ENCODE assay signal across 8 mouse cellular contexts in the genomic region with DNA sequence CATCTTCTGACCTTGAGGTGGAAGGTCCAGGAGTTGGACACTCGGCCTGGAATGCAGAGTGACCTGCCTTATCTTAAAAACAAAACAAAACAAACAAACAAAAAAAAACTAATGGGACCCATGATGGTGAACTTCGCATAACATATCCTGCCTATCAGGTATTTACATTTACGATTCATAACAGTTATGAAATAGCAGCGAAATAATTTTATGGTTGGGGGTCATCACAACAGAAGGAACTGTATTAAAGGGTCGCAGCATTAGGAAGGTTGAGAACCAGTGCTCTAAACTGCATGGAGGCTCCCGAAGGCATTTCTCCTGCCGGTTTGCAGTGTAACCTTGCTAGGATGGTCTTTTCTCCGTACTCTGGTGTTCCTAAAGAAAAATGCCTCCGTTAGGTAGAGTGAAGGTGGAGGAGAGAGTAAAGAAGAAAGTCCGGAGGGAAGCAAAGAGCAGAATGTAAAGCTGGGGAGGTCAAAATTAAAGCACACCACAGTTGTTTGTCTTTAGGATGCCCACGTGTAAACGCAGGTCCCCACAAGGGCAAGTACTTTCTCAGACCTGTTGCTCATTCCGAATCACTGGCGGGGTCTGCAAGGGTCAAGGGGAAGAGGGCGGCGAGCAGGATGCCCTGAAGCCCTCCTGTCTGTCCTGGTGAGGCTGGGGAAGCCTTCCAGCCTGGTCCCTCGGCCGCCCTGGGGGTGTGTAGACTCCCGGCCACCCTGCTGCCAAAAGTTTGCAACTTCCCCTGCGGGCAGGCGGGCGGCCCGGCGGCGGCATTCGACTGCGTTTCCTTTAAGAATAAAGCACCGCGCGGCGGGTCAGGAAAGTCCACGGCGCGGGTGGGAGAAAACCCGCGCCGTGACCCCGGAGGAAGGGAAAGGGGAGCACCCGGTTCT. TPM values are rescaled to one million over a fixed set of nuclear protein-coding genes. Genes with fewer than 3 reads are reported as not detected.
DNase-seq lines count a peak whose midpoint lies in the region; ATAC-seq lines count a peak whose summit lies in the region.

No protein-coding gene starts in this region.

- H3K4me1 ChIP-seq in erythroblast, embryonic 14.5 days (ENCODE audit: control insufficient read depth) = no peaks in the 10 kb centered on the region
- peaks cover 9% of the 10 kb centered on the region; the same call in 1 of the 2 replicates for H3K4me1 ChIP-seq in embryonic facial prominence, embryonic 10.5 days
- no peaks in the 10 kb centered on the region; the same call in 1 of the 2 replicates for H3K4me1 ChIP-seq in heart, embryonic 16.5 days (ENCODE audit: control insufficient read depth, insufficient read depth, low read length)

- H3K9me3 ChIP-seq in erythroblast, embryonic 14.5 days (ENCODE audit: control insufficient read depth, low read length) = no peaks in the 10 kb centered on the region
- H3K9me3 ChIP-seq in embryonic facial prominence, embryonic 10.5 days = no peaks in the 10 kb centered on the region
- H3K9me3 ChIP-seq in heart, embryonic 16.5 days (replicated peaks; ENCODE audit: control insufficient read depth, low read length) = no peaks in the 10 kb centered on the region

- H3K4me3 ChIP-seq in erythroblast, embryonic 14.5 days (replicated peaks) = peak overlapping the region; percentile 8
- peak overlapping the region; percentile 77 for H3K4me3 ChIP-seq in embryonic facial prominence, embryonic 10.5 days
- peak overlapping the region; percentile 68 for H3K4me3 ChIP-seq in heart, embryonic 16.5 days (ENCODE audit: low read length)

- peak; percentile 63 for DNase-seq in embryonic facial prominence, embryonic 10.5 days (ENCODE audit: low spot score)
- peak; percentile 52 for DNase-seq in kidney, postnatal 14 days
- peak; percentile 35 to 73 for DNase-seq in spleen, postnatal 4 days (ENCODE audit: low spot score in 2 of 2)
- no peak for DNase-seq in left cerebral cortex, adult 11 months (ENCODE audit: low spot score)

- peak overlapping the region; percentile 79 for H3K9ac ChIP-seq in heart, embryonic 16.5 days (ENCODE audit: low read length)

- peaks cover 35% of the 10 kb centered on the region for H3K27me3 ChIP-seq in erythroblast, embryonic 14.5 days (ENCODE audit: control insufficient read depth)
- H3K27me3 ChIP-seq in embryonic facial prominence, embryonic 10.5 days (replicated peaks; ENCODE audit: low read depth, poor library complexity, severe bottlenecking) = peaks cover 34% of the 10 kb centered on the region
- peaks cover 3% of the 10 kb centered on the region; the same call in 1 of the 2 replicates for H3K27me3 ChIP-seq in heart, embryonic 16.5 days (ENCODE audit: control insufficient read depth, insufficient read depth, low read length)

- WGBS in embryonic facial prominence, embryonic 10.5 days = 12% methylated on average over 39 of the region's 39 CpGs
- WGBS in heart, embryonic 16.5 days = 15% methylated on average over 39 of the region's 39 CpGs

- peak overlapping the region; percentile 99 for H3K4me2 ChIP-seq in heart, embryonic 16.5 days (ENCODE audit: low read depth, low read length)

- no peak for ATAC-seq in erythroblast, adult 5-6 weeks (replicated peaks; ENCODE audit: low FRiP score, poor library complexity, severe bottlenecking)
- ATAC-seq in heart, embryonic 16.5 days (replicated peaks; ENCODE audit: extremely low read depth, insufficient read depth, low FRiP score) = peak; percentile 64
- ATAC-seq in megakaryocyte, adult 5-6 weeks (ENCODE audit: poor library complexity, severe bottlenecking) = peak; percentile 83

- no peaks in the 10 kb centered on the region for H3K36me3 ChIP-seq in erythroblast, embryonic 14.5 days (ENCODE audit: control insufficient read depth)
- no peaks in the 10 kb centered on the region for H3K36me3 ChIP-seq in embryonic facial prominence, embryonic 10.5 days (replicated peaks)
- no peaks in the 10 kb centered on the region for H3K36me3 ChIP-seq in heart, embryonic 16.5 days (ENCODE audit: control insufficient read depth, insufficient read depth)

- H3K27ac ChIP-seq in embryonic facial prominence, embryonic 10.5 days (replicated peaks) = peak overlapping the region; percentile 81
- no peak overlapping the region for H3K27ac ChIP-seq in heart, embryonic 16.5 days (ENCODE audit: low read length)

RNA-seq across cellular contexts. Expression of a gene that starts 33.1 kb away (rescaled TPM):
- polyA plus RNA-seq in erythroblast, embryonic 14.5 days (2012) = 8.5 and 14.3 TPM in 2 replicates
- total RNA-seq in erythroblast, adult 5-6 weeks (2015; ENCODE audit: low replicate concordance) = 9.0 and 11.5 TPM in 2 replicates
- total RNA-seq in erythroblast, adult 5-6 weeks (2017; ENCODE audit: low replicate concordance) = 7.4 and 8.5 TPM in 2 replicates
- polyA plus RNA-seq in embryonic facial prominence, embryonic 10.5 days (2016; fragmentation: Nextera tagmentation; extraction: Ambion mirVana) = 55.0 and 57.9 TPM in 2 replicates
- polyA plus RNA-seq in heart, embryonic 16.5 days (2015; fragmentation: Nextera tagmentation; extraction: Ambion mirVana) = 51.9 and 53.4 TPM in 2 replicates
- total RNA-seq in megakaryocyte, adult 5-6 weeks (2015) = 26.1 and 29.2 TPM in 2 replicates
- 37.8 and 41.1 TPM in 2 replicates for total RNA-seq in megakaryocyte, adult 5-6 weeks (2017)

Comparison
In these comparisons a context has a peak if more than half of its experiments do, and no peak if none do; other contexts are left out.
1. H3K4me3 ChIP-seq: peak in every context shown above with its lines; median percentile 77 in embryonic facial prominence, embryonic 10.5 days; 68 in heart, embryonic 16.5 days; 8 in erythroblast, embryonic 14.5 days.